Mouse (Mus musculus) kidney, embryonic 15.5 days (tissue): ENCODE data around the gene Zc2hc1b. TPM values are rescaled to one million over a fixed set of nuclear protein-coding genes. Genes with fewer than 3 reads are reported as not detected.

ENCODE experiments used
- ATAC-seq: fragments of 200-750 bp; cut with Nextera tagmentation; replicated peaks from 2 replicates; pipeline ENCODE4 v1.8.0; 2017; ENCODE audit warnings: moderate TSS enrichment; ENCODE audit not compliant: low FRiP score
- H3K27ac ChIP-seq: fragments of 300-500 bp; sonication (generic); 2 replicates; pipeline ENCODE4 v1.5.1; 2015; ENCODE audit warnings: mild to moderate bottlenecking, inconsistent platforms
- H3K27me3 ChIP-seq: fragments of 300-500 bp; sonication (generic); 2 replicates; pipeline ENCODE4 v1.6.1; 2015; ENCODE audit warnings: inconsistent platforms
- H3K36me3 ChIP-seq: fragments of 300-500 bp; sonication (generic); 2 replicates; pipeline ENCODE4 v1.6.1; 2015; ENCODE audit warnings: inconsistent platforms
- H3K4me1 ChIP-seq: fragments of 300-500 bp; sonication (generic); 2 replicates; pipeline ENCODE4 v1.6.1; 2015; ENCODE audit warnings: inconsistent platforms
- H3K4me2 ChIP-seq: fragments of 300-500 bp; sonication (generic); 2 replicates; pipeline ENCODE4 v1.6.1; 2015; ENCODE audit warnings: moderate library complexity, mild to moderate bottlenecking, inconsistent platforms
- H3K4me3 ChIP-seq: fragments of 300-500 bp; sonication (generic); replicated peaks from 2 replicates; pipeline ENCODE4 v1.5.1; 2015; ENCODE audit warnings: mild to moderate bottlenecking, inconsistent platforms
- H3K9ac ChIP-seq: fragments of 300-500 bp; sonication (generic); 2 replicates; pipeline ENCODE4 v1.6.1; 2015; ENCODE audit warnings: mild to moderate bottlenecking, inconsistent platforms
- H3K9me3 ChIP-seq: fragments of 300-500 bp; sonication (generic); replicated peaks from 2 replicates; pipeline ENCODE4 v1.6.1; 2016; ENCODE audit warnings: inconsistent platforms
- WGBS: fragments of 180-500 bp; shearing (Covaris S2); methylation state at CpG from one replicate; pipeline ENCODE4 v1.1.7; 2015; ENCODE audit warnings: mixed read lengths; 5-methylcytosine and 5-hydroxymethylcytosine counted together
- polyA plus RNA-seq: library from polyadenylated mRNA; unstranded; fragments of >200 nt; fragmentation: Nextera tagmentation; extraction: Ambion mirVana; gene quantifications from 2 replicates; pipeline ENCODE4 v1.2.1, GENCODE M21; 2015

Gene Zc2hc1b
- polyA plus RNA-seq, 1 experiment from 2014 or later, result not detected

- no peaks in the 10 kb centered on the region for H3K27me3 ChIP-seq
Measured at GRCm38 (mm10) chr10:13108021-13108548, 69.7 kb downstream of the Zc2hc1b start.

GRCm38 (mm10) chr10:13106909-13107624, 70.8 kb downstream of the Zc2hc1b start:
- Histone ChIP-seq H3K27me3 (no peaks in the 10 kb centered on the region), H3K4me3 (no peak overlapping the region), H3K36me3 (no peaks in the 10 kb centered on the region), H3K9ac (no peak overlapping the region), H3K9me3 (no peaks in the 10 kb centered on the region), H3K4me1 (peaks cover 51% of the 10 kb centered on the region), H3K27ac (peak overlapping the region; percentile 64), H3K4me2 (no peak overlapping the region)
- WGBS, result 47% methylated on average over 9 of the region's 9 CpGs
- 0 out of 2 replicates have a peak, but pooled peaks have one; percentile 30 for ATAC-seq

More at GRCm38 (mm10) chr10:13108021-13108548, 69.7 kb downstream of the Zc2hc1b start:
- no peaks in the 10 kb centered on the region for H3K36me3 ChIP-seq
- ATAC-seq, result no peak
- H3K9ac ChIP-seq, result no peak overlapping the region
- H3K4me3 ChIP-seq, result no peak overlapping the region
- peaks cover 58% of the 10 kb centered on the region for H3K4me1 ChIP-seq
- H3K9me3 ChIP-seq, result no peaks in the 10 kb centered on the region
- 20% methylated on average over 7 of the region's 7 CpGs for WGBS
- no peak overlapping the region for H3K4me2 ChIP-seq
- H3K27ac ChIP-seq, result peak overlapping the region; percentile 64

- H3K27me3 ChIP-seq, result no peaks in the 10 kb centered on the region
- no peaks in the 10 kb centered on the region for H3K36me3 ChIP-seq
- no peak overlapping the region for H3K4me3 ChIP-seq
- no peak overlapping the region for H3K27ac ChIP-seq
- H3K4me1 ChIP-seq, result peaks cover 31% of the 10 kb centered on the region
- WGBS, result 59% methylated on average over 4 of the region's 4 CpGs
- H3K9ac ChIP-seq, result no peak overlapping the region
- ATAC-seq, result no peak
- no peaks in the 10 kb centered on the region for H3K9me3 ChIP-seq
- H3K4me2 ChIP-seq, result no peak overlapping the region
Measured at GRCm38 (mm10) chr10:13103838-13104237, 74.0 kb downstream of the Zc2hc1b start.

GRCm38 (mm10) chr10:13102360-13102759, 75.5 kb downstream of the Zc2hc1b start:
- Histone ChIP-seq H3K4me1 (peaks cover 16% of the 10 kb centered on the region), H3K9ac (no peak overlapping the region), H3K27ac (no peak overlapping the region), H3K27me3 (no peaks in the 10 kb centered on the region), H3K4me2 (no peak overlapping the region), H3K36me3 (no peaks in the 10 kb centered on the region), H3K4me3 (no peak overlapping the region), H3K9me3 (no peaks in the 10 kb centered on the region)
- 66% methylated on average over 4 of the region's 4 CpGs for WGBS
- ATAC-seq, result no peak

DNA sequence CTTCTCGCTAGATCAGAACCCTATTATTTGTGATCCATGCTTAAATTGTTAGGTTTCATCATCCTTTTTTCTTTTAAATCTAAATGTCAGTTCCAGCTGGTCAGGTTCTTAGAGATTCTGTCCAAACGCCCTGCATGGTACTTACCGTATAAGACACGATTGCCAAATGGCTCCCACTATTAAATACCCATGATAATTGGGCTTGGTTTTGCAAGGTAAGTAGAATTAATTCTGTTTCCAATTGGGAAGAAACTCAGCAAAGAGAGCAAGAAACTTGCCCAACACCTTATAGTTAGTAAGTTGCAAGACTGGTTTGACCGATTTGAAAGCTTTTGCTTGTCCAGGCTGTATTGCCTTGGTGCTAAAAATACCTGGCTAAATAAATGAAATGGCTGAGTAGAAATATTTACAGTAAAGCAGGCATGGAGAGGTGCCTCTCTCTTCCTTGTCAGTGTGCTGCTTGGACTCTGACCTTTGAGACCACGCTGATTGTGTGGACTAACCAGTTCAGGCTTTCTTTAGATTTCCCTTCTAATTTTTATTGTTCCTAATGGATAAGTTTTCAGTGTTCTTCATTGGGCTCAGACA, 77.7 kb downstream of the Zc2hc1b start:
- WGBS, result 72% methylated on average over 6 of the region's 6 CpGs
- Histone ChIP-seq H3K4me3 (no peak overlapping the region), H3K9me3 (no peaks in the 10 kb centered on the region), H3K27ac (peak overlapping the region; percentile 24; the same call in 1 of the 2 replicates), H3K27me3 (no peaks in the 10 kb centered on the region), H3K36me3 (no peaks in the 10 kb centered on the region), H3K4me1 (peaks cover 3% of the 10 kb centered on the region; the same call in 1 of the 2 replicates), H3K4me2 (no peak overlapping the region), H3K9ac (no peak overlapping the region)
- no peak for ATAC-seq

Other genes with a start within 250 kb of the Zc2hc1b start
- 1.8 and 2.2 TPM in 2 replicates for gene Stx11, start 213.7 kb downstream of the Zc2hc1b start, polyA plus RNA-seq
- gene Sf3b5, start 172.7 kb downstream of the Zc2hc1b start, polyA plus RNA-seq, result 37.1 and 38.1 TPM in 2 replicates
- 99.2 and 114 TPM in 2 replicates for gene Plagl1, start 117.5 kb downstream of the Zc2hc1b start, polyA plus RNA-seq
- 63.0 and 68.6 TPM in 2 replicates for gene Ltv1, start 15.1 kb upstream of the Zc2hc1b start, polyA plus RNA-seq